Mouse (Mus musculus): ENCODE measurements around the gene Lrrd1. TPM values are rescaled to one million over a fixed set of nuclear protein-coding genes. Genes with fewer than 3 reads are reported as not detected.

Lrrd1 gene
- total and polyA plus RNA-seq, 2 experiments from 2014 or later: 0.14 TPM; not detected in 1

- no peak overlapping the region for H3K4me3 ChIP-seq (ENCODE audit: low read depth, low read length)
- no peaks in the 10 kb centered on the region for H3K36me3 ChIP-seq (replicated peaks; ENCODE audit: control insufficient read depth, insufficient read depth, low read length)
- TF ChIP-seq EP300 (IDR thresholded peaks at IDR 0.05; ENCODE audit: low read depth) (no peak), CTCF (IDR thresholded peaks at IDR 0.05; ENCODE audit: low read depth) (no peak)
- H3K9ac ChIP-seq (replicated peaks; ENCODE audit: low read depth, low read length): no peak overlapping the region
- WGBS: 52% methylated on average over 2 of the region's 2 CpGs
- H3K27ac ChIP-seq (ENCODE audit: low read depth): no peak overlapping the region
- H3K27me3 ChIP-seq (ENCODE audit: control insufficient read depth, insufficient read depth, low read length): no peaks in the 10 kb centered on the region
- H3K9me3 ChIP-seq (replicated peaks; ENCODE audit: control insufficient read depth, low read length): no peaks in the 10 kb centered on the region
- no peak for ATAC-seq (ENCODE audit: insufficient read depth, low read depth)
- 0 out of 2 replicates have a peak, but pooled peaks cover 4% of the 10 kb centered on the region for H3K4me1 ChIP-seq (ENCODE audit: control insufficient read depth, insufficient read depth)
- H3K4me2 ChIP-seq (ENCODE audit: low read depth, low read length): no peak overlapping the region
- DNase-seq (ENCODE audit: low spot score): no peak
Measured at GRCm38 (mm10) chr5:3905471-3905870, 60.5 kb downstream of the Lrrd1 start.

Other genes with a start within 250 kb of the Lrrd1 start
- gene Pex1, start 249.1 kb upstream of the Lrrd1 start, total RNA-seq (2014; rRNA removed; ENCODE audit: low replicate concordance): 7.9 and 27.8 TPM in 2 replicates
- 8.4 and 9.4 TPM in 2 replicates for gene Pex1, start 249.1 kb upstream of the Lrrd1 start, polyA plus RNA-seq (2015; fragmentation: Nextera tagmentation; extraction: Ambion mirVana)
- gene Rbm48, start 248.6 kb upstream of the Lrrd1 start, total RNA-seq (2014; rRNA removed; ENCODE audit: low replicate concordance): 3.5 and 9.5 TPM in 2 replicates
- gene Rbm48, start 248.6 kb upstream of the Lrrd1 start, polyA plus RNA-seq (2015; fragmentation: Nextera tagmentation; extraction: Ambion mirVana): 5.9 and 6.2 TPM in 2 replicates
- gene Tmbim7, start 194.0 kb upstream of the Lrrd1 start, total RNA-seq (2014; rRNA removed; ENCODE audit: low replicate concordance): not detected in 2 replicates
- gene Tmbim7, start 194.0 kb upstream of the Lrrd1 start, polyA plus RNA-seq (2015; fragmentation: Nextera tagmentation; extraction: Ambion mirVana): not detected in 2 replicates
- 73.8 and 114 TPM in 2 replicates for gene Gatad1, start 188.0 kb upstream of the Lrrd1 start, total RNA-seq (2014; rRNA removed; ENCODE audit: low replicate concordance)
- 72.7 and 76.5 TPM in 2 replicates for gene Gatad1, start 188.0 kb upstream of the Lrrd1 start, polyA plus RNA-seq (2015; fragmentation: Nextera tagmentation; extraction: Ambion mirVana)
- 10.2 and 13.3 TPM in 2 replicates for gene Ankib1, start 42.2 kb upstream of the Lrrd1 start, total RNA-seq (2014; rRNA removed; ENCODE audit: low replicate concordance)
- 3.5 and 3.7 TPM in 2 replicates for gene Ankib1, start 42.2 kb upstream of the Lrrd1 start, polyA plus RNA-seq (2015; fragmentation: Nextera tagmentation; extraction: Ambion mirVana)
- 23.8 and 39.6 TPM in 2 replicates for gene Krit1, start 42.0 kb upstream of the Lrrd1 start, total RNA-seq (2014; rRNA removed; ENCODE audit: low replicate concordance)
- gene Krit1, start 42.0 kb upstream of the Lrrd1 start, polyA plus RNA-seq (2015; fragmentation: Nextera tagmentation; extraction: Ambion mirVana): 29.5 and 30.0 TPM in 2 replicates
- 2.5 and 3.5 TPM in 2 replicates for gene Mterf1a, start 48.8 kb downstream of the Lrrd1 start, total RNA-seq (2014; rRNA removed; ENCODE audit: low replicate concordance)
- 3.6 and 4.0 TPM in 2 replicates for gene Mterf1a, start 48.8 kb downstream of the Lrrd1 start, polyA plus RNA-seq (2015; fragmentation: Nextera tagmentation; extraction: Ambion mirVana)
- 10.2 and 31.6 TPM in 2 replicates for gene Akap9, start 82.9 kb downstream of the Lrrd1 start, total RNA-seq (2014; rRNA removed; ENCODE audit: low replicate concordance)
- gene Akap9, start 82.9 kb downstream of the Lrrd1 start, polyA plus RNA-seq (2015; fragmentation: Nextera tagmentation; extraction: Ambion mirVana): 84.3 and 96.2 TPM in 2 replicates

Data from heart, postnatal 0 days (tissue).